Mouse (Mus musculus) adrenal gland, postnatal 14 days (tissue): ENCODE data around the gene Spats2l. TPM values are rescaled to one million over a fixed set of nuclear protein-coding genes. Genes with fewer than 3 reads are reported as not detected.

Source experiments
- DNase-seq: peaks from one replicate; pipeline ENCODE4 v3.0.0; 2021; ENCODE audit warnings: mixed read lengths
- total RNA-seq: library from RNA; stranded (reverse); gene quantifications from 2 replicates; pipeline ENCODE4 v1.2.3, GENCODE M21; 2021

Spats2l gene
- total RNA-seq, 1 experiment from 2014 or later: 6.6 TPM

DNA sequence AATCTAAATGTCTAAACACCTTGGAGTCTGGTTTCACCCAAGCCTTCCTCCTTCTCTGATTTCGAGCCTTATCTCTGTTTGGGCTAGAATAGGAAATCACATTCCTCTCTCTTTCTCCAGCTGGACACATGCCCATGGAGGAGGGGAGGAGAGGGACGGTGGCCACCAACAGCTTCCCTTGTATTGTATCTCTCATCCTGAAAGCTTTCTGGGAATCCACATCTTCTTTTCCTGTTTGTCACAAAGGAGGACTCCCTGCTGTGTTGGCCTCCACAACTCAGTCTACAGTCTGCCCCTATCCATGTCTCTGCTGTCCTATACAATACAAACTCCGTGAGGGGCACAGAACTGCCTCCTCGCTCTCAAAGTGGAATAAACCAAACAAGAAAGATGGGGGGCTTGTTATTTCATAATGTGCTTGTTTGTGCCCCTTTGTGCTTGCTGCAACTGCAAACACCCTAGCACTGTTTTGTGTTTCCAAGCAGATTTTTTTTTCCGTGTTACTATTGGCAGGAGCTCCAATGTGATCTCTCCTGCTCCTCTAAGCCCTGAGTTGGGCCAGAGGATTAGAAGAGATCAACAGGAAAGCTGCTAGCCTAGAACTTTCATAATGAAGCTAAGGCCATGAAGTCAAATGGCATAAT lies 116.4 kb downstream of the Spats2l start:
- DNase-seq: peak; percentile 32

- DNase-seq: no peak
Measured at GRCm38 (mm10) chr1:57890903-57891267, 116.9 kb downstream of the Spats2l start.

GRCm38 (mm10) chr1:57901494-57901893 lies 127.5 kb downstream of the Spats2l start:
- DNase-seq: no peak

DNA sequence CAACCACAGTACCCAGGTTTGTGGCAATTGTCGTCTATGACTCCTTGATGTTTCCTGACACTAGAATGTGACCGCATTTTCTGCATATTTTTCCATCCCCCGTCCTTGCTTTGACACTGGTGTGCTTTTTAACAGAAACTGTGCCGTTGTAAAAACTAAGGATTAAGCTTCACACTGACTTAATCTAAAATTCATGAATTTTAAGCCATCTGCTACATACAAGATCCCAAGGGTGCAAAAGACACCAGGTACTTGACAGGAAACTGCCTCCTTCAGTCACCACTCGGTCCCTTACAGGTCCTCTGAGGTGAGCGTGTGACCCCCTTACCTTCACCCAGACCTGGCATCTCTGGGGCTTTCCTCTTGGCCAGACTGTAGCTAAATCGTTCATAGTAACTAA lies 129.8 kb downstream of the Spats2l start:
- DNase-seq: no peak

- no peak for DNase-seq
Measured at GRCm38 (mm10) chr1:57905912-57906311, 131.9 kb downstream of the Spats2l start.

- no peak for DNase-seq
Measured at GRCm38 (mm10) chr1:57906312-57906711, 132.3 kb downstream of the Spats2l start.

GRCm38 (mm10) chr1:57911561-57911960 lies 137.6 kb downstream of the Spats2l start:
- no peak for DNase-seq

DNA sequence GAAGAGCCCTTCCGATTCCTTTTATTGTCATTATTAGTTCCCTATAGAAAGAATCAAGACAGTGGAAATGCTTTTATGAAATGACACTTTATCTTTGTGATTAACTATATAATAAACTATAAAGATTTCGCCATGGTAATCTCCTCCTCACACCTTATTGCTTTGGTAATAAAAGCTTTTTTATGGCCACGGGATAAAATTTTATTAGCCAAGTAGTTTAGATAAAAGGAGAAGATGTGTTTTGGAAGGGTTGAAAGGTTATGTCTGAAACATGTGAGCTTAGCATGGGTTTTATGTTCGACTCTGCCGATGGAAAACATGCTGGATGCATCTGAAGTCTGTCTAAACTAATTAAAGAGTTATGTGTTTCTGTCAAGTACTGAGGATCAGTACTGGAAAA lies 143.4 kb downstream of the Spats2l start:
- DNase-seq: no peak

GRCm38 (mm10) chr1:57918567-57918966 lies 144.6 kb downstream of the Spats2l start:
- peak; percentile 5 for DNase-seq

- no peak for DNase-seq
Measured at GRCm38 (mm10) chr1:57934287-57934686, 160.3 kb downstream of the Spats2l start.

- no peak for DNase-seq
Measured at GRCm38 (mm10) chr1:57940691-57941090, 166.7 kb downstream of the Spats2l start.

DNA sequence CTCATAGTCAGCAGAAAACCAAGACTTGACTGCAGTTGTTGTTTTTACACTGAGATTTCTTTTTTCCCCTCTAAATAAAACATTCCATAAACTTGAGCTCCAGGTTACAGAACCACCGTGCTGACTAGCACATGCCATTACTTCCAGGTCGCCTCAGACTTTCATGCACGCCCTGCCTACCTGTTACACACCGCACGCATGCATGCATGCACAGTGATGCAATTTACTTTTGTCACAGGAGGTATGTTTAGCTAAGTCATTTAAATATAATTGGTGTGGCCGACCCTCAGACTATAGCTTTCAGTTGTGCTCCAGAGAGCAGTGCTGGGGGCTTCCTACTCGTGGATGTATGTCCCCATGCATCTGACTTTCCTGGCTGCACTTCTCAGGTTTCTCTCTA lies 167.1 kb downstream of the Spats2l start:
- no peak for DNase-seq

GRCm38 (mm10) chr1:57941734-57942133 lies 167.8 kb downstream of the Spats2l start:
- DNase-seq: no peak

DNA sequence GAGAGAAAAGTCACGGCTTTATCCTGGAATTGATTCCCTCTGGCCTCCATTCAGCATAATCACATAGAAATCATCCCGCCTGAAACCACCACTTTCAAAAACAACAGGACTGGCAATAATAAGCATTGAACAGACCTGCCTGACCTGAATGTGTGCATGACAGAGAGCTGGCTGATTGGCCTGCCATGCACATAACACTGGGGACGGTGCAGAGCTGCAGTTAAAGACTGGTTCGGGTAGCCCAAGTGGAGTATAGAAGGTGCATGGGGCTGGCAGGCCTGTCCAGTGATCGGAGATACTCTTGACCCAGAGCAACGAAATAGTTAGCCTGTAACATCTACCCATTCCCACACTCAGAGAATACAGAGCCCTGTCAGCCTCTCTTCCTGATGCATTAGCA lies 168.3 kb downstream of the Spats2l start:
- DNase-seq: no peak

- no peak for DNase-seq
Measured at GRCm38 (mm10) chr1:57947552-57948347, 173.8 kb downstream of the Spats2l start.

DNA sequence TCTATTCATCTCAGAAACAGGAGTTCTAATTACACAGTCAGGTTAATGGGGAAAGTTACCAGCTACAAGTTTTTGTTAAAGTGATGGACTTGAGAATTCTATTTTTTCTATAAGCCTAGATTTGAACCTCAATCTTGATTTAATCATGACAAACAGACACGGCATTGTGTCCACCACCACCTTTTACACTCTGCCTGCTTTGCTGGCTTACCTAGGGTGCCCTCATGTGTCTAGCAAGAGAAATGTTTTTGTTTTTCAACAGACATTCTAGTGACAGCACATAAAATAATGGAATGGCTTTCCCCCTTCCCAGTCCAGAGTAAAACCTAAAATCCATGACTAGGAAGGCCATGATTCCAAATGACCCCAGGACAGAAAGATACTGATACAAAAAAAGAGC lies 175.2 kb downstream of the Spats2l start:
- DNase-seq: peak; percentile 37

GRCm38 (mm10) chr1:57949716-57950115 lies 175.8 kb downstream of the Spats2l start:
- no peak for DNase-seq

- no peak for DNase-seq
Measured at GRCm38 (mm10) chr1:57952509-57952908, 178.5 kb downstream of the Spats2l start.

GRCm38 (mm10) chr1:57953586-57954375 lies 179.8 kb downstream of the Spats2l start:
- no peak for DNase-seq

DNA sequence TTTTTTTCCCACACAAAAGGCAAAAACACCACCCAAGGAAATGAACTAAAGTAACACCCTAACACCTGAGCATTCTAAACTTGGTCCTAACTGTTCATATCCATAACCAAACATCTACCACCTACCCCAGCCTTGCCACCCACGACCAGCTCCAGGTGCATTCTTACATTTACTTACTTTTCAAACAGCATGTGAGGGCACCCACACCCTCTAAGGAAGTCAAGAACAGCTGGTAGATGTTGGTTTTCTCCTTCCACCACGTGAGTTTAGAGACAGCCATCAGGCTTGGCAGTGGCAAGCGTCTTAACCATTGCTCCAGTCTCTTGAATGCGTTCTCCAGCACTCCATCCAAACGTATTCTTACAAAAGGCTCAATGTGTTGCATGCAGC lies 180.4 kb downstream of the Spats2l start:
- no peak for DNase-seq

DNA sequence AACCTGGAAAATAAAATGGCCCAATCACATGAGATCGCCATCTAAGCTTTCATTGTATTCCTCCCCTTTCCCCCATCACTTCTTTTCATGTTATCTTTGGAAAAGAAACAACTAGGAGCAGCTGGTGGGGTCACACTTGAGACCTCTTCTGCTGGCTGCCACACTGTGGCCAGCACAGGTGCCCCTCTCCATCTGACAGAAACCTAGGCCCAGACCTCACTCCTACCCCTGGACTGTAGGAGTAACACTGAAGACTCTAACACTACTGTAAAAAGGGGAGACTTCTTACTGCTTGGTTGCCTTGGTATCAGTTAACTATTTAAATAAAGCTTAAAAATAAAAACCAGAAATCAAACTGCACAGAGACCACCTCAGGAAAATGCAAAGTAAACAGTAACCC lies 181.8 kb downstream of the Spats2l start:
- DNase-seq: no peak

- peak; percentile 98 for DNase-seq
Measured at GRCm38 (mm10) chr1:57969327-57970271, 195.6 kb downstream of the Spats2l start.
